Mouse (Mus musculus): ENCODE measurements around the gene Gstt4. TPM values are rescaled to one million over a fixed set of nuclear protein-coding genes. Genes with fewer than 3 reads are reported as not detected.
"Not testable (repeated sequence)": the region's sequence is repeated elsewhere in the genome, so short reads cannot be mapped to it uniquely, and the experiment has no call there.

The Gstt4 gene
- polyA plus RNA-seq, 1 experiment = 0.10 TPM

GRCm38 (mm10) chr10:75854791-75855190 is 32.4 kb upstream of the Gstt4 start:
- H3K4me3 ChIP-seq (replicated peaks) = no peak overlapping the region
- TF ChIP-seq GATA1 (IDR thresholded peaks at IDR 0.05; ENCODE audit: borderline replicate concordance, low read length) (no peak), FLI1 (IDR thresholded peaks at IDR 0.05; ENCODE audit: low read length) (no peak)

GRCm38 (mm10) chr10:75854096-75854495 is 31.8 kb upstream of the Gstt4 start:
- Histone ChIP-seq H3K4me3 (replicated peaks) (no peak overlapping the region), H3K4me1 (peaks cover 66% of the 10 kb centered on the region), H3K36me3 (replicated peaks; ENCODE audit: low read length) (peaks cover 40% of the 10 kb centered on the region), H3K27me3 (replicated peaks) (peaks cover 12% of the 10 kb centered on the region), H3K9me3 (no peaks in the 10 kb centered on the region)
- TF ChIP-seq GATA1 (IDR thresholded peaks at IDR 0.05; ENCODE audit: borderline replicate concordance, low read length) (no peak), FLI1 (IDR thresholded peaks at IDR 0.05; ENCODE audit: low read length) (no peak)

More at GRCm38 (mm10) chr10:75854791-75855190, 32.4 kb upstream of the Gstt4 start:
- H3K27me3 ChIP-seq (replicated peaks) = peaks cover 12% of the 10 kb centered on the region
- H3K36me3 ChIP-seq (replicated peaks; ENCODE audit: low read length) = peaks cover 41% of the 10 kb centered on the region
- peaks cover 70% of the 10 kb centered on the region for H3K4me1 ChIP-seq
- no peaks in the 10 kb centered on the region for H3K9me3 ChIP-seq

GRCm38 (mm10) chr10:75853452-75853851 is 31.1 kb upstream of the Gstt4 start:
- Histone ChIP-seq H3K36me3 (replicated peaks; ENCODE audit: low read length) (peaks cover 34% of the 10 kb centered on the region), H3K9me3 (no peaks in the 10 kb centered on the region), H3K4me3 (replicated peaks) (no peak overlapping the region), H3K4me1 (peaks cover 60% of the 10 kb centered on the region), H3K27me3 (replicated peaks) (peaks cover 12% of the 10 kb centered on the region)
- TF ChIP-seq GATA1 (IDR thresholded peaks at IDR 0.05; ENCODE audit: borderline replicate concordance, low read length) (no peak), FLI1 (IDR thresholded peaks at IDR 0.05; ENCODE audit: low read length) (no peak)

GRCm38 (mm10) chr10:75852539-75853125 is 30.3 kb upstream of the Gstt4 start:
- H3K36me3 ChIP-seq (replicated peaks; ENCODE audit: low read length) = peaks cover 26% of the 10 kb centered on the region
- peaks cover 52% of the 10 kb centered on the region for H3K4me1 ChIP-seq
- H3K9me3 ChIP-seq = no peaks in the 10 kb centered on the region
- no peak overlapping the region for H3K4me3 ChIP-seq (replicated peaks)
- H3K27me3 ChIP-seq (replicated peaks) = peaks cover 12% of the 10 kb centered on the region
- TF ChIP-seq GATA1 (IDR thresholded peaks at IDR 0.05; ENCODE audit: borderline replicate concordance, low read length) = no peak
- TF ChIP-seq FLI1 (IDR thresholded peaks at IDR 0.05; ENCODE audit: low read length) = no peak

GRCm38 (mm10) chr10:75851681-75852080 is 29.3 kb upstream of the Gstt4 start:
- H3K27me3 ChIP-seq (replicated peaks) = peaks cover 15% of the 10 kb centered on the region
- H3K9me3 ChIP-seq = no peaks in the 10 kb centered on the region
- TF ChIP-seq GATA1 (IDR thresholded peaks at IDR 0.05; ENCODE audit: borderline replicate concordance, low read length) (no peak), FLI1 (IDR thresholded peaks at IDR 0.05; ENCODE audit: low read length) (no peak)
- peaks cover 42% of the 10 kb centered on the region for H3K4me1 ChIP-seq
- H3K36me3 ChIP-seq (replicated peaks; ENCODE audit: low read length) = peaks cover 17% of the 10 kb centered on the region
- no peak overlapping the region for H3K4me3 ChIP-seq (replicated peaks)

- H3K36me3 ChIP-seq (replicated peaks; ENCODE audit: low read length) = peaks cover 11% of the 10 kb centered on the region
- H3K9me3 ChIP-seq = no peaks in the 10 kb centered on the region
- H3K4me1 ChIP-seq = peaks cover 41% of the 10 kb centered on the region
- TF ChIP-seq FLI1 (IDR thresholded peaks at IDR 0.05; ENCODE audit: low read length) (no peak), GATA1 (IDR thresholded peaks at IDR 0.05; ENCODE audit: borderline replicate concordance, low read length) (no peak)
- no peak overlapping the region for H3K4me3 ChIP-seq (replicated peaks)
- H3K27me3 ChIP-seq (replicated peaks) = peaks cover 17% of the 10 kb centered on the region
Measured at GRCm38 (mm10) chr10:75851076-75851475, 28.7 kb upstream of the Gstt4 start.

- Histone ChIP-seq H3K4me3 (replicated peaks) (no peak overlapping the region), H3K27me3 (replicated peaks) (peaks cover 28% of the 10 kb centered on the region), H3K9me3 (no peaks in the 10 kb centered on the region), H3K36me3 (replicated peaks; ENCODE audit: low read length) (no peaks in the 10 kb centered on the region), H3K4me1 (peaks cover 23% of the 10 kb centered on the region)
- TF ChIP-seq FLI1 (IDR thresholded peaks at IDR 0.05; ENCODE audit: low read length) (no peak), GATA1 (IDR thresholded peaks at IDR 0.05; ENCODE audit: borderline replicate concordance, low read length) (no peak)
Measured at GRCm38 (mm10) chr10:75848382-75848781, 26.0 kb upstream of the Gstt4 start.

GRCm38 (mm10) chr10:75845306-75845930 is 23.1 kb upstream of the Gstt4 start:
- Histone ChIP-seq H3K36me3 (replicated peaks; ENCODE audit: low read length) (no peaks in the 10 kb centered on the region), H3K27me3 (replicated peaks) (peaks cover 34% of the 10 kb centered on the region), H3K4me1 (peaks cover 5% of the 10 kb centered on the region), H3K4me3 (replicated peaks) (no peak overlapping the region), H3K9me3 (no peaks in the 10 kb centered on the region)
- TF ChIP-seq GATA1 (IDR thresholded peaks at IDR 0.05; ENCODE audit: borderline replicate concordance, low read length) = no peak
- no peak for TF ChIP-seq FLI1 (IDR thresholded peaks at IDR 0.05; ENCODE audit: low read length)

- Histone ChIP-seq H3K4me1 (peaks cover 5% of the 10 kb centered on the region), H3K9me3 (no peaks in the 10 kb centered on the region), H3K27me3 (replicated peaks) (peaks cover 40% of the 10 kb centered on the region), H3K36me3 (replicated peaks; ENCODE audit: low read length) (no peaks in the 10 kb centered on the region), H3K4me3 (replicated peaks) (no peak overlapping the region)
- TF ChIP-seq GATA1 (IDR thresholded peaks at IDR 0.05; ENCODE audit: borderline replicate concordance, low read length) (no peak), FLI1 (IDR thresholded peaks at IDR 0.05; ENCODE audit: low read length) (no peak)
Measured at GRCm38 (mm10) chr10:75844800-75845199, 22.5 kb upstream of the Gstt4 start.

- H3K4me3 ChIP-seq (replicated peaks); H3K9me3 ChIP-seq; H3K4me1 ChIP-seq; H3K36me3 ChIP-seq (replicated peaks; ENCODE audit: low read length): not testable (repeated sequence)
- peaks cover 42% of the 10 kb centered on the region for H3K27me3 ChIP-seq (replicated peaks)
Measured at GRCm38 (mm10) chr10:75843898-75844297, 21.6 kb upstream of the Gstt4 start.
